Mouse (Mus musculus): Measurements from ENCODE around the gene Mink1.

DNA sequence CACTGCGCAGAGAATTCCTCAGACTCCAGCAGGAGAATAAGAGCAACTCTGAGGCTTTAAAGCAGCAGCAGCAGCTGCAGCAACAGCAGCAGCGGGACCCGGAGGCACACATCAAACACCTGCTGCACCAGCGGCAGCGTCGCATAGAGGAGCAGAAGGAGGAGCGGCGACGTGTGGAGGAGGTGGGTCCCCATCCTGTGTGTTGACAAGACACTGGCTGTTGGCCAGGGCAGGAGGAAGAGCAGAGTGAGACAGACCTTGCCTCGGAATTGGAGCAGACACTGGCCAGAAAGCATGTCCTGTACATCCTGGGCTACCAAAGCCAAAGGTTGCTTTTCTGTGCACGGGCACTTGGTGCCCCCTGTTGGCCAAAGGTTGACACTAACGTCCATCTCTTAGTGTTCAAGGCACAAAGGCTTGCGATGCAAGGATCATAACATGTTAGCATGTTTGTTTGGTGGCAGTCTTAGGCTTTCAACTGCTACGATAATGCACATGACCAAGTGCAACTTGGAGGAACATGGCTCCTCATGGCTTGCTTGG, 42.4 kb downstream of the Mink1 start:
- TF ChIP-seq HCFC1 (IDR thresholded peaks at IDR 0.05; ENCODE audit: borderline replicate concordance, insufficient read depth, low read length) (no peak), MAFK (IDR thresholded peaks at IDR 0.05; ENCODE audit: insufficient read depth, low read depth, low read length) (no peak), ZC3H11A (IDR thresholded peaks at IDR 0.05; ENCODE audit: borderline replicate concordance, low read depth, low read length) (peak; percentile 66; the same call in 1 of the 2 replicates), ZNF384 (IDR thresholded peaks at IDR 0.05; ENCODE audit: low read depth, low read length) (no peak)

All from ES-E14 (cell line).